Mouse (Mus musculus) stomach, postnatal 0 days (tissue): ENCODE data around the gene Rgs3. TPM values are rescaled to one million over a fixed set of nuclear protein-coding genes. Genes with fewer than 3 reads are reported as not detected.

Experiments used
- ATAC-seq: fragments of 200-750 bp; cut with Nextera tagmentation; 2 replicates; pipeline ENCODE4 v1.8.0; 2017; ENCODE audit not compliant: low FRiP score, low TSS enrichment
- DNase-seq: peaks from one replicate; pipeline ENCODE4 v3.0.0-alpha.2; 2016; ENCODE audit warnings: low spot score
- H3K27ac ChIP-seq: fragments of 300-500 bp; sonication (generic); replicated peaks from 2 replicates; pipeline ENCODE4 v1.5.1; 2014; ENCODE audit warnings: mild to moderate bottlenecking, control low read depth
- H3K27me3 ChIP-seq: fragments of 300-500 bp; sonication (generic); 2 replicates; pipeline ENCODE4 v1.6.1; 2014; ENCODE audit warnings: low read length; ENCODE audit not compliant: control insufficient read depth, insufficient read depth
- H3K36me3 ChIP-seq: fragments of 300-500 bp; sonication (generic); 2 replicates; pipeline ENCODE4 v1.6.1; 2014; ENCODE audit warnings: low read length, mixed read lengths; ENCODE audit not compliant: control insufficient read depth, insufficient read depth
- H3K4me1 ChIP-seq: fragments of 300-500 bp; sonication (generic); replicated peaks from 2 replicates; pipeline ENCODE4 v1.6.1; 2014; ENCODE audit warnings: antibody characterized with exemption; ENCODE audit not compliant: control insufficient read depth, insufficient read depth
- H3K4me2 ChIP-seq: fragments of 300-500 bp; sonication (generic); replicated peaks from 2 replicates; pipeline ENCODE4 v1.6.1; 2014; ENCODE audit warnings: low read depth, mild to moderate bottlenecking, control low read depth, moderate library complexity
- H3K4me3 ChIP-seq: fragments of 300-500 bp; sonication (generic); 2 replicates; pipeline ENCODE4 v1.5.1; 2014; ENCODE audit warnings: low read depth, low read length, control low read depth
- H3K9ac ChIP-seq: fragments of 300-500 bp; sonication (generic); 2 replicates; pipeline ENCODE4 v1.6.1; 2014; ENCODE audit warnings: mild to moderate bottlenecking, low read length, control low read depth, mixed read lengths
- H3K9me3 ChIP-seq: fragments of 300-500 bp; sonication (generic); 2 replicates; pipeline ENCODE4 v1.6.1; 2016; ENCODE audit warnings: low read length; ENCODE audit not compliant: control insufficient read depth
- CTCF ChIP-seq: IDR thresholded peaks from 2 replicates; pipeline ENCODE4 v1.5.1; 2016; ENCODE audit warnings: antibody characterized with exemption, low read depth, mild to moderate bottlenecking, moderate library complexity
- EP300 ChIP-seq: optimal IDR thresholded peaks from 2 replicates; pipeline ENCODE3; 2016; ENCODE audit warnings: antibody characterized with exemption
- WGBS: fragments of 180-500 bp; shearing (Covaris S2); extraction: QIAGEN DNeasy Blood & Tissue Kit; methylation state at CpG from one replicate; pipeline ENCODE4 v1.1.7; 2014; 5-methylcytosine and 5-hydroxymethylcytosine counted together
- polyA plus RNA-seq: library from polyadenylated mRNA; unstranded; fragments of >200 nt; fragmentation: Nextera tagmentation; extraction: Ambion mirVana; gene quantifications from 2 replicates; pipeline ENCODE4 v1.2.1, GENCODE M21; 2015

Rgs3 gene
- polyA plus RNA-seq, 1 experiment from 2014 or later, result 30.0 TPM

DNA sequence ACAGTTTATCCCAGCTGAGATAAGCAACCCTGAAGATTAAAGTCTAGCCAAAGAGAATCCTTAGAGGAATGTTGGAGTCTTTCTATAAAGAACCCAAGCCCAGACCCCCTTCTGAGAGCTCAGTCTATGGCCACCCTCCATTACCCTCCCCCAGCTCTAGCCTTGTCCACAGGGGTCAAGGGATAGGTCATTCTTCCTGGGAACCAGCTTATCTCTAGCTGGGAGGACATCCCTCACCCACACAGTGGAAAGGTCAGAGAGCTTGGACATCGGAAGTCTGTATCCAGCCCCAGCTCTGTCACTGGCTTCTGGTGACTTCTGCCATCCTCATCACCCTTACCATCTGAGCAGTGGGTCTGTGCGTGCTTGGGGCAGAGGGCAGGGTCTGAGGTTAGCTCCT, 75.2 kb downstream of the Rgs3 start:
- no peaks in the 10 kb centered on the region for H3K9me3 ChIP-seq
- TF ChIP-seq CTCF (no peak), EP300 (no peak)
- no peak overlapping the region for H3K4me2 ChIP-seq
- ATAC-seq (no peak), DNase-seq (no peak)
- no peak overlapping the region for H3K9ac ChIP-seq
- peaks cover 4% of the 10 kb centered on the region; the same call in 1 of the 2 replicates for H3K4me1 ChIP-seq
- H3K27me3 ChIP-seq, result no peaks in the 10 kb centered on the region
- H3K27ac ChIP-seq, result no peak overlapping the region
- H3K36me3 ChIP-seq, result no peaks in the 10 kb centered on the region; the same call in 1 of the 2 replicates
- H3K4me3 ChIP-seq, result no peak overlapping the region
- 59% methylated on average over 2 of the region's 2 CpGs for WGBS

DNA sequence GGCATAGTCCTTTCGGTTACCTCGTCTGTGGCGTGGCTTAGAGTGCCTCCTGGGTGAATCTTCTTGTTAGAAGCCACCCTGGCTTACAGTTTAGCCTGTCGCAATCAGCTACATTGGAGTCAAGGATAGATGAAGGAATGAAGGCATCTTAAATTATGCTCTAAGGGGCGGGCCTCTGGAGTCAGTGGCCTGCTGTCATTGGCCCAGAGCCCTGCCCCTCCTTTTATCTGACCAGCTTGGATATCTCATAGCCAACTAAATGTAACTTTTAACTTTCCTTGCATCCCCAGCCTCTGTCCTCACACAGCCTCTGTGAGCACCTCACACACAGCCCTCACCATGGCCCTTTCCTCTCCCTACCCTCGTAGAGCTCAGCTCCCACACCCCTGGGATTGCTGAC, 76.4 kb downstream of the Rgs3 start:
- WGBS, result 80% methylated on average over 6 of the region's 6 CpGs
- no peak overlapping the region for H3K9ac ChIP-seq

DNA sequence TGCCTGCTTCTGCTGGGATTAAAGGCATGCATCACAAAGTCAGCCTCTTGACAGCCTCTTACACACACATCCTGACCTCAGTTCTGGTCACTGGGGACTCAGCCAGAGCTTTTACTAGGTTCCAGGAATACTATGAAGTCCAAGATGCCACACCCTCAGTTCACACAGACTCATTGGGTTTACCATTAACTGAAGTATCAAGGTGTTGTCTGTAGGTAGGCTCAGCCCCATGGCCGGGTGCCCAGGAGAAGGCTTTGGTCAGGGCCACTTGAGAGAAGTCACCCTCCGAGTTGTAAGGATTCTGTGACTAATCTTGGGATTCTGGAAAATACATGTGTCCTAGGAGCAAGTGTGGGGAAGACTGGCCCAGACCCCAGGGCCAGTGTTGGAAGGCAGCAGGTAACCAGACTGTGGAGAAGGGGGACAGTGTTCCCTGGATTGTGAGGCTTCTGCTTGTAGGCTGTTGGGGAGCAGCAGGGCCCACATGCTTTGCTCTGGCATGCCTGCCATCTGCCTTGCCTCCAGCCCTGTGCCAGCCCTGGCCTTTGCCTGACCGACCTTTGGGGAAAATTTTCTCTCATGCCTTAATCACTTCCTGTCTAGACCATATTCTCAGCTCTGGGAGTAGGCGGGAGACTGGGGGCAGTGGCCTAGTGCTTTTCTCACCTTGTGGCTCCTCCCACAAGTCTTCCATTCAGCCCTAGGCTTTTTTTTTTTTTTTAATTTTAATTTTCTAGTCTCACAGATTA, 78.4 kb downstream of the Rgs3 start:
- 70% methylated on average over 4 of the region's 4 CpGs for WGBS
- Histone ChIP-seq H3K27me3 (no peaks in the 10 kb centered on the region), H3K4me1 (peaks cover 11% of the 10 kb centered on the region; the same call in 1 of the 2 replicates), H3K4me3 (no peak overlapping the region), H3K9ac (no peak overlapping the region), H3K27ac (peak overlapping the region; percentile 83), H3K4me2 (no peak overlapping the region), H3K9me3 (no peaks in the 10 kb centered on the region), H3K36me3 (no peaks in the 10 kb centered on the region; the same call in 1 of the 2 replicates)
- peak; percentile 86 for ATAC-seq
- TF ChIP-seq EP300 (no peak), CTCF (no peak)
- DNase-seq, result peak; percentile 76

More for the DNA sequence above, 76.4 kb downstream of the Rgs3 start:
- Histone ChIP-seq H3K36me3 (no peaks in the 10 kb centered on the region; the same call in 1 of the 2 replicates), H3K4me2 (no peak overlapping the region), H3K4me1 (peaks cover 7% of the 10 kb centered on the region; the same call in 1 of the 2 replicates), H3K27me3 (no peaks in the 10 kb centered on the region), H3K27ac (no peak overlapping the region), H3K9me3 (no peaks in the 10 kb centered on the region), H3K4me3 (no peak overlapping the region)
- DNase-seq (no peak), ATAC-seq (no peak)
- TF ChIP-seq EP300 (no peak), CTCF (no peak)

DNA sequence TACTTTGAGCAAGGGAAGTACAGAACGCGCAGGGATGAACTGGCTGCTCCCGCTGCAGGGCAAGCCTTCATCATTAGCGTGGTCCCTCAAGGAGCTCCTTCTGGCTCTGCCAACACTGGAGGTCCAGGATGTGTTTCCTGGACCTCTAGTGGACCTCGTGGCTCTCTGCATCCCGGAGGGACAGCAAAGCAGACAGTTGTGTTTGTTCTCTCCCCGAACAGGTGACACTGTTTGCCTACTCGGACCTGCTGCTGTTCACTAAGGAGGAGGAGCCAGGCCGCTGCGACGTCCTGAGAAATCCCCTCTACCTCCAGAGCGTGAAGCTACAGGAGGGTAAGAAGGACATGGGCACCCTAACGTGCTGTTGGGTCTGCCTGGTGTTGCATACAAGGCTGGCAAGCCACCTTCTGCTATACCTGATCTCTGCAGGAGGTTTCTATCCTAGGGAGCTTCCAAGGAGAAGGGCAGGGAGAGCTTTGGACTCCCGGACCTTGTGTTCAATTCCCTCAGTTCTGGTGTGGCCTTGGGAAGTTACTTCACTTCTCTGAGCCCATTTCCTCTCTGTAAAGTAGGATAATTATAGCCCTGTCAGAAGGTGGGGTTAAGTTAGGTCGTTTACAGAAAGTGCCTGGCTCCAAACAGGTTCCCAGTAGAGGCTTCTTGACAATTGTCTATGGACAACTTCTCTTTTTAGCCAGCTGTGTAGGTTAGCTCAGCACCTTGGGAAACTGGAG, 81.0 kb downstream of the Rgs3 start:
- H3K4me2 ChIP-seq, result no peak overlapping the region

DNA sequence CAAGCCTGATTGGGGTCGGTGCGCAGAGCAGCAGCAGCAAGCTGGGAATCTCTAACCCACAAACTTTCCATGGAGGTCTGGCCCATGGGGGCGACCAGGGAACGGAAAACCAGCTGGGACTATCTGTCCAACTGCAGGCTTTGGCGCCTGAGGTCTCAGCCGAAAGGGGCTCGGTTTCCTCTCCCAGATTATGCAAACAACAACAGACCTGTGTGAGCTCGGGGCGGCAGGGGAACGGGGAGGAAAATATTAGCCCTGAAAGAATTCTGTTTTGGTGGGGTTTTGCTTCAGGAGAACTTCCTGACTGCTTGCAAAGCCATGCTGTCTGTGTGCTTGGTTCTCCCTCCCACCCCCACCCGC, 81.6 kb downstream of the Rgs3 start:
- no peak overlapping the region for H3K4me3 ChIP-seq
- DNase-seq (no peak), ATAC-seq (no peak)
- no peak overlapping the region for H3K4me2 ChIP-seq
- H3K27me3 ChIP-seq, result no peaks in the 10 kb centered on the region
- TF ChIP-seq CTCF, result no peak
- no peak for TF ChIP-seq EP300
- H3K4me1 ChIP-seq, result peaks cover 7% of the 10 kb centered on the region; the same call in 1 of the 2 replicates
- no peak overlapping the region for H3K9ac ChIP-seq
- H3K36me3 ChIP-seq, result no peaks in the 10 kb centered on the region
- H3K27ac ChIP-seq, result peak overlapping the region; percentile 31; the same call in 1 of the 2 replicates
- 32% methylated on average over 11 of the region's 11 CpGs for WGBS
- no peaks in the 10 kb centered on the region for H3K9me3 ChIP-seq

More for the DNA sequence above, 81.0 kb downstream of the Rgs3 start:
- TF ChIP-seq CTCF, result peak; percentile 29
- no peak for TF ChIP-seq EP300
- Histone ChIP-seq H3K27me3 (no peaks in the 10 kb centered on the region), H3K27ac (peak overlapping the region; percentile 31; the same call in 1 of the 2 replicates), H3K9me3 (no peaks in the 10 kb centered on the region), H3K4me3 (no peak overlapping the region), H3K36me3 (no peaks in the 10 kb centered on the region), H3K4me1 (peaks cover 7% of the 10 kb centered on the region; the same call in 1 of the 2 replicates), H3K9ac (no peak overlapping the region)
- ATAC-seq, result no peak
- WGBS, result 52% methylated on average over 15 of the region's 15 CpGs
- DNase-seq, result no peak
